Mouse (Mus musculus) cerebellum, adult 2 months (tissue): ENCODE measurements around the gene Sqstm1.

ENCODE experiments used
- CTCF ChIP-seq: fragments of 200-500 bp; IDR thresholded peaks from 2 replicates; pipeline ENCODE4 v1.5.1; 2011; ENCODE audit warnings: low read depth, mild to moderate bottlenecking, control low read depth, low read length, moderate library complexity, borderline replicate concordance; ENCODE audit not compliant: insufficient read depth
- POLR2A ChIP-seq: fragments of 200-500 bp; IDR thresholded peaks from 2 replicates; pipeline ENCODE4 v1.6.1; 2011; ENCODE audit warnings: low read length, control low read depth, borderline replicate concordance; ENCODE audit not compliant: insufficient read depth

- TF ChIP-seq POLR2A (no peak), CTCF (no peak)
Measured at GRCm38 (mm10) chr11:50243926-50244325, 33.3 kb upstream of the Sqstm1 start.
